Comparison of ENCODE assay signal across 23 mouse cellular contexts in genomic region chr15:11083678-11084077, GRCm38 (mm10). TPM values are rescaled to one million over a fixed set of nuclear protein-coding genes. Genes with fewer than 3 reads are reported as not detected.
DNase-seq lines count a peak whose midpoint lies in the region; ATAC-seq lines count a peak whose summit lies in the region.
"Had no signal": no experiment of that assay in that cellular context is flagged by ENCODE, and none has a peak within 500 bp of the region (broad histone marks: within the 10 kb centered on the region; RNA-seq: fewer than 3 reads in every experiment).

No protein-coding gene starts in this region.

- no peak overlapping the region for H3K27ac ChIP-seq in forebrain, embryonic 13.5 days
- H3K27ac ChIP-seq in forebrain, embryonic 14.5 days (ENCODE audit: low read depth, low read length) = no peak overlapping the region
- H3K27ac ChIP-seq in midbrain, embryonic 16.5 days (ENCODE audit: low read length) = no peak overlapping the region
- H3K27ac ChIP-seq in midbrain, embryonic 13.5 days = no peak overlapping the region
- peak overlapping the region; percentile 48; the same call in 1 of the 2 replicates for H3K27ac ChIP-seq in hindbrain, embryonic 13.5 days
- no peak overlapping the region for H3K27ac ChIP-seq in neural tube, embryonic 15.5 days (replicated peaks)
- H3K27ac ChIP-seq: liver, embryonic 12.5 days had no signal

- ATAC-seq in forebrain, embryonic 13.5 days = 0 out of 2 replicates have a peak, but pooled peaks have one; percentile 16
- no peak for ATAC-seq in forebrain, embryonic 14.5 days
- peak; percentile 64 for ATAC-seq in midbrain, embryonic 16.5 days
- ATAC-seq in midbrain, embryonic 13.5 days = no peak
- peak; percentile 48 for ATAC-seq in hindbrain, embryonic 13.5 days (ENCODE audit: low FRiP score)
- ATAC-seq in neural tube, embryonic 15.5 days (ENCODE audit: low FRiP score) = 0 out of 2 replicates have a peak, but pooled peaks have one; percentile 10
- ATAC-seq: liver, embryonic 12.5 days; liver, postnatal 0 days had no signal

- no peaks in the 10 kb centered on the region for H3K36me3 ChIP-seq in forebrain, embryonic 13.5 days (ENCODE audit: poor library complexity, severe bottlenecking)
- H3K36me3 ChIP-seq in forebrain, embryonic 14.5 days (ENCODE audit: control insufficient read depth, insufficient read depth, low read length) = no peaks in the 10 kb centered on the region
- H3K36me3 ChIP-seq in midbrain, embryonic 16.5 days (ENCODE audit: control insufficient read depth, insufficient read depth, low read length) = no peaks in the 10 kb centered on the region
- no peaks in the 10 kb centered on the region for H3K36me3 ChIP-seq in midbrain, embryonic 13.5 days
- no peaks in the 10 kb centered on the region for H3K36me3 ChIP-seq in hindbrain, embryonic 13.5 days
- H3K36me3 ChIP-seq in neural tube, embryonic 15.5 days = no peaks in the 10 kb centered on the region
- H3K36me3 ChIP-seq: embryonic facial prominence, embryonic 13.5 days; heart, embryonic 12.5 days; liver, embryonic 12.5 days had no signal

- no peaks in the 10 kb centered on the region for H3K9me3 ChIP-seq in forebrain, embryonic 13.5 days (replicated peaks)
- no peaks in the 10 kb centered on the region for H3K9me3 ChIP-seq in forebrain, embryonic 14.5 days (replicated peaks; ENCODE audit: control insufficient read depth, low read length)
- H3K9me3 ChIP-seq in midbrain, embryonic 16.5 days (replicated peaks; ENCODE audit: control insufficient read depth, low read length, poor library complexity, severe bottlenecking) = no peaks in the 10 kb centered on the region
- H3K9me3 ChIP-seq in midbrain, embryonic 13.5 days = no peaks in the 10 kb centered on the region
- H3K9me3 ChIP-seq in hindbrain, embryonic 13.5 days = no peaks in the 10 kb centered on the region
- no peaks in the 10 kb centered on the region for H3K9me3 ChIP-seq in neural tube, embryonic 15.5 days (replicated peaks)
- H3K9me3 ChIP-seq: embryonic facial prominence, embryonic 13.5 days; heart, embryonic 12.5 days; liver, embryonic 12.5 days had no signal

- WGBS in forebrain, embryonic 13.5 days = 88% methylated on average over 3 of the region's 3 CpGs
- WGBS in forebrain, embryonic 14.5 days = 83% methylated on average over 3 of the region's 3 CpGs
- WGBS in midbrain, embryonic 16.5 days = 82% methylated on average over 3 of the region's 3 CpGs
- WGBS in midbrain, embryonic 13.5 days = 91% methylated on average over 3 of the region's 3 CpGs
- WGBS in hindbrain, embryonic 13.5 days = 77% methylated on average over 3 of the region's 3 CpGs
- 78% methylated on average over 3 of the region's 3 CpGs for WGBS in neural tube, embryonic 15.5 days

- H3K27me3 ChIP-seq in forebrain, embryonic 13.5 days = no peaks in the 10 kb centered on the region
- H3K27me3 ChIP-seq in forebrain, embryonic 14.5 days (replicated peaks; ENCODE audit: control insufficient read depth, insufficient read depth, low read length) = no peaks in the 10 kb centered on the region
- H3K27me3 ChIP-seq in midbrain, embryonic 16.5 days (ENCODE audit: control insufficient read depth, insufficient read depth, low read depth, low read length) = no peaks in the 10 kb centered on the region
- no peaks in the 10 kb centered on the region for H3K27me3 ChIP-seq in midbrain, embryonic 13.5 days
- H3K27me3 ChIP-seq in hindbrain, embryonic 13.5 days = no peaks in the 10 kb centered on the region
- H3K27me3 ChIP-seq in neural tube, embryonic 15.5 days (replicated peaks) = no peaks in the 10 kb centered on the region
- H3K27me3 ChIP-seq: embryonic facial prominence, embryonic 13.5 days; heart, embryonic 12.5 days; liver, embryonic 12.5 days had no signal

- H3K4me1 ChIP-seq in forebrain, embryonic 13.5 days = 0 out of 2 replicates have a peak, but pooled peaks cover 4% of the 10 kb centered on the region
- H3K4me1 ChIP-seq in forebrain, embryonic 14.5 days (ENCODE audit: control insufficient read depth, insufficient read depth, low read length) = no peaks in the 10 kb centered on the region
- peaks cover 5% of the 10 kb centered on the region for H3K4me1 ChIP-seq in midbrain, embryonic 16.5 days (ENCODE audit: control insufficient read depth, insufficient read depth, low read length)
- H3K4me1 ChIP-seq in midbrain, embryonic 13.5 days (replicated peaks) = peaks cover 5% of the 10 kb centered on the region; the same call in 1 of the 2 replicates
- peaks cover 22% of the 10 kb centered on the region for H3K4me1 ChIP-seq in hindbrain, embryonic 13.5 days (replicated peaks)
- H3K4me1 ChIP-seq in neural tube, embryonic 15.5 days = peaks cover 25% of the 10 kb centered on the region
- H3K4me1 ChIP-seq: liver, embryonic 12.5 days had no signal

- H3K4me2 ChIP-seq in forebrain, embryonic 13.5 days = no peak overlapping the region
- H3K4me2 ChIP-seq in forebrain, embryonic 14.5 days (ENCODE audit: low read length) = no peak overlapping the region
- H3K4me2 ChIP-seq in midbrain, embryonic 16.5 days (ENCODE audit: low read length) = no peak overlapping the region
- no peak overlapping the region for H3K4me2 ChIP-seq in midbrain, embryonic 13.5 days (replicated peaks)
- no peak overlapping the region for H3K4me2 ChIP-seq in hindbrain, embryonic 13.5 days
- H3K4me2 ChIP-seq in neural tube, embryonic 15.5 days = no peak overlapping the region
- H3K4me2 ChIP-seq: embryonic facial prominence, embryonic 13.5 days; heart, embryonic 12.5 days; liver, embryonic 12.5 days had no signal

- no peak overlapping the region for H3K9ac ChIP-seq in forebrain, embryonic 13.5 days
- no peak overlapping the region for H3K9ac ChIP-seq in forebrain, embryonic 14.5 days (ENCODE audit: low read length)
- no peak overlapping the region for H3K9ac ChIP-seq in midbrain, embryonic 16.5 days (ENCODE audit: low read depth, low read length)
- H3K9ac ChIP-seq in midbrain, embryonic 13.5 days (replicated peaks) = no peak overlapping the region
- H3K9ac ChIP-seq in hindbrain, embryonic 13.5 days = no peak overlapping the region
- H3K9ac ChIP-seq in neural tube, embryonic 15.5 days (replicated peaks) = 0 out of 2 replicates have a peak overlapping the region, but pooled peaks have one; percentile 2
- H3K9ac ChIP-seq: embryonic facial prominence, embryonic 13.5 days; heart, embryonic 12.5 days; liver, embryonic 12.5 days; liver, postnatal 0 days had no signal

- no peak for DNase-seq in forebrain, embryonic 14.5 days (ENCODE audit: low spot score)
- no peak for DNase-seq in frontal cortex, postnatal 10 days (ENCODE audit: low spot score in 2 of 2)
- DNase-seq: adrenal gland, postnatal 25 days; cerebellum, adult 11-12 months; cerebellum, adult 9-11 months; heart, adult 2 months; kidney, adult 2 months; kidney, postnatal 36 days; layer of hippocampus, postnatal 36 days; left cerebral cortex, postnatal 4 days; liver, postnatal 0 days; lung, postnatal 36 days; thymus, adult 2 months; thymus, postnatal 4 days had no signal

- no peak overlapping the region for H3K4me3 ChIP-seq in forebrain, embryonic 13.5 days
- no peak overlapping the region for H3K4me3 ChIP-seq in forebrain, embryonic 14.5 days (ENCODE audit: low read depth, low read length)
- no peak overlapping the region for H3K4me3 ChIP-seq in midbrain, embryonic 16.5 days (ENCODE audit: low read depth, low read length)
- H3K4me3 ChIP-seq in midbrain, embryonic 13.5 days (replicated peaks) = no peak overlapping the region
- no peak overlapping the region for H3K4me3 ChIP-seq in hindbrain, embryonic 13.5 days
- H3K4me3 ChIP-seq in neural tube, embryonic 15.5 days (replicated peaks) = no peak overlapping the region
- H3K4me3 ChIP-seq: embryonic facial prominence, embryonic 13.5 days; heart, adult 2 months; heart, embryonic 12.5 days; liver, embryonic 12.5 days had no signal

RNA-seq across cellular contexts. Expression of gene Adamts12, which starts 19.1 kb away (rescaled TPM):
- 0.72 and 0.92 TPM in 2 replicates for polyA plus RNA-seq in forebrain, embryonic 13.5 days (2015; fragmentation: Nextera tagmentation; extraction: Ambion mirVana)
- polyA plus RNA-seq in forebrain, embryonic 14.5 days (2014; fragmentation: Nextera tagmentation; extraction: Ambion mirVana) = 0.88 and 1.4 TPM in 2 replicates
- polyA plus RNA-seq in midbrain, embryonic 16.5 days (2015; fragmentation: Nextera tagmentation; extraction: Ambion mirVana) = 1.1 and 1.5 TPM in 2 replicates
- 1.4 and 1.5 TPM in 2 replicates for polyA plus RNA-seq in midbrain, embryonic 13.5 days (2015; fragmentation: Nextera tagmentation; extraction: Ambion mirVana)
- polyA plus RNA-seq in hindbrain, embryonic 13.5 days (2015; fragmentation: Nextera tagmentation; extraction: Ambion mirVana) = 2.1 and 2.4 TPM in 2 replicates
- polyA plus RNA-seq in neural tube, embryonic 15.5 days (2015; fragmentation: Nextera tagmentation; extraction: Ambion mirVana) = 1.5 and 1.9 TPM in 2 replicates

RNA-seq across cellular contexts. Expression of gene Rxfp3, which starts 45.9 kb away (rescaled TPM):
- polyA plus RNA-seq in forebrain, embryonic 13.5 days (2015; fragmentation: Nextera tagmentation; extraction: Ambion mirVana) = 0.57 and 0.96 TPM in 2 replicates
- polyA plus RNA-seq in forebrain, embryonic 14.5 days (2014; fragmentation: Nextera tagmentation; extraction: Ambion mirVana) = 1.2 TPM in 2 replicates
- polyA plus RNA-seq in midbrain, embryonic 16.5 days (2015; fragmentation: Nextera tagmentation; extraction: Ambion mirVana) = 2.6 and 3.5 TPM in 2 replicates
- polyA plus RNA-seq in midbrain, embryonic 13.5 days (2015; fragmentation: Nextera tagmentation; extraction: Ambion mirVana) = 1.2 and 1.3 TPM in 2 replicates
- polyA plus RNA-seq in hindbrain, embryonic 13.5 days (2015; fragmentation: Nextera tagmentation; extraction: Ambion mirVana) = 3.9 and 4.2 TPM in 2 replicates
- 1.9 and 3.2 TPM in 2 replicates for polyA plus RNA-seq in neural tube, embryonic 15.5 days (2015; fragmentation: Nextera tagmentation; extraction: Ambion mirVana)
- polyA plus RNA-seq: intestine, embryonic 14.5 days; kidney, adult 2 months; liver, postnatal 0 days had no signal

Comparison
In these comparisons a context has a peak if more than half of its experiments do, and no peak if none do; other contexts are left out.
1. ATAC-seq: peak in forebrain, embryonic 13.5 days (single experiment), midbrain, embryonic 16.5 days (single experiment), hindbrain, embryonic 13.5 days (single experiment) and neural tube, embryonic 15.5 days (single experiment); none in forebrain, embryonic 14.5 days (single experiment) and midbrain, embryonic 13.5 days (single experiment).